Comparison of ENCODE assay signal across 16 mouse cellular contexts in genomic region chr6:126100579-126100978, GRCm38 (mm10).
A peak's percentile ranks its signal among the peaks of the same experiment; 100 is the strongest.
DNase-seq lines count a peak whose midpoint lies in the region.
"Had no signal": no experiment of that assay in that cellular context is flagged by ENCODE, and none has a peak within 500 bp of the region (broad histone marks: within the 10 kb centered on the region; RNA-seq: fewer than 3 reads in every experiment).

No protein-coding gene starts in this region.

- peak; percentile 18 to 36 for DNase-seq in cerebellum, postnatal 14 days
- no peak for DNase-seq in cerebellum, postnatal 25 days
- peak; percentile 19 for DNase-seq in left cerebral cortex, postnatal 4 days
- DNase-seq in left cerebral cortex, postnatal 10 days (ENCODE audit: extremely low spot score in 1 of 2, low spot score in 2 of 2) = no peak
- DNase-seq in gastrocnemius, postnatal 14 days = peak; percentile 67
- DNase-seq in ovary, postnatal 36 days (ENCODE audit: low spot score) = peak; percentile 16
- no peak for DNase-seq in yolk sac, embryonic 10.5 days (ENCODE audit: low spot score)
- no peak for DNase-seq in layer of hippocampus, adult 18-20 months (ENCODE audit: low spot score in 2 of 2)
- DNase-seq: cerebellum, adult 8-10 months; kidney, adult 18-20 months; kidney, postnatal 4 days; layer of hippocampus, adult 9-11 months; liver; liver, postnatal 0 days; right cerebral cortex, postnatal 14 days; spleen, adult 18-20 months had no signal

- intact Hi-C loops in left cerebral cortex, postnatal 4 days (cut with DNase I) = no loop called here
- intact Hi-C loops in left cerebral cortex, postnatal 10 days (cut with DNase I) = no loop called here
- intact Hi-C loops in gastrocnemius, postnatal 14 days (cut with DNase I; ENCODE audit: low total_unique reads) = no loop called here

Comparison
In these comparisons a context has a peak if more than half of its experiments do, and no peak if none do; other contexts are left out.
1. DNase-seq: peak in cerebellum, postnatal 14 days (2 of 2), left cerebral cortex, postnatal 4 days (single experiment), gastrocnemius, postnatal 14 days (single experiment) and ovary, postnatal 36 days (single experiment); none in cerebellum, postnatal 25 days (0 of 2), left cerebral cortex, postnatal 10 days (0 of 2), yolk sac, embryonic 10.5 days (single experiment) and layer of hippocampus, adult 18-20 months (0 of 2).